Mouse (Mus musculus) macrophage (primary cell): ENCODE measurements around the gene Nudt7. TPM values are rescaled to one million over a fixed set of nuclear protein-coding genes. Genes with fewer than 3 reads are reported as not detected.

ENCODE experiments used
- H3K27ac ChIP-seq: fragments of 350-480 bp; formaldehyde crosslinking; 2 replicates; pipeline ENCODE4 v1.9.0; 2021
- H3K36me3 ChIP-seq: fragments of 350-480 bp; formaldehyde crosslinking; 2 replicates; pipeline ENCODE4 v1.9.0; 2021; ENCODE audit errors: inconsistent target
- H3K4me3 ChIP-seq: fragments of 350-480 bp; formaldehyde crosslinking; 2 replicates; pipeline ENCODE4 v1.9.0; 2021; ENCODE audit errors: inconsistent target
- H3K79me2 ChIP-seq: fragments of 350-480 bp; formaldehyde crosslinking; 2 replicates; pipeline ENCODE4 v1.9.0; 2021; ENCODE audit errors: inconsistent target
- WGBS: methylation state at CpG from one replicate; pipeline ENCODE4 v1.1.7; 2026; ENCODE audit warnings: inconsistent platforms; ENCODE audit not compliant: missing documents; 5-methylcytosine and 5-hydroxymethylcytosine counted together
- polyA plus RNA-seq: library from polyadenylated mRNA; stranded (reverse); fragments of 250-400 nt; gene quantifications from 3 replicates; pipeline ENCODE4 v1.2.4, GENCODE M21; 2018; ENCODE audit warnings: inconsistent platforms

The Nudt7 gene
- polyA plus RNA-seq, 1 experiment from 2014 or later = 8.4 TPM

DNA sequence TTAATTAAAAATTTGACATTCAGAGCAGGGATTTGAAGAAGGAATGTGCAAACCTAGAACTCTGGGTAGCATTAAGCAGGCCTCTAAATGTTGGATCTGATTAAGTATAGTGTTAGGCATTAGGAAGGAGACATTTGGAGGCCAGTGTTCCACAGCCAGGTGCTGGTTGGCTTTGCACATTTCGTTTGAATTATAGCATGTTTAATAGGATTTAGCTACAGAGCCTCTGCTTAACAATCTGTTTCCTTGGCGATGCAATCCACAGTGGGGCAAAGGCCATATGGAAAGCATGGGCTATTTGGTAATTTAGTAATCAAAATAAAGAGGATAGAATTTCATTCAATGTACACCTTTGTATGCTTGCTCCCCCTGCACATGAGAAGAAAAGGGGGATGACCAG is 32.4 kb downstream of the Nudt7 start:
- no peaks in the 10 kb centered on the region for H3K79me2 ChIP-seq
- H3K4me3 ChIP-seq = no peak overlapping the region
- 85% methylated on average over 2 of the region's 2 CpGs for WGBS
- no peaks in the 10 kb centered on the region for H3K36me3 ChIP-seq
- H3K27ac ChIP-seq = no peak overlapping the region

DNA sequence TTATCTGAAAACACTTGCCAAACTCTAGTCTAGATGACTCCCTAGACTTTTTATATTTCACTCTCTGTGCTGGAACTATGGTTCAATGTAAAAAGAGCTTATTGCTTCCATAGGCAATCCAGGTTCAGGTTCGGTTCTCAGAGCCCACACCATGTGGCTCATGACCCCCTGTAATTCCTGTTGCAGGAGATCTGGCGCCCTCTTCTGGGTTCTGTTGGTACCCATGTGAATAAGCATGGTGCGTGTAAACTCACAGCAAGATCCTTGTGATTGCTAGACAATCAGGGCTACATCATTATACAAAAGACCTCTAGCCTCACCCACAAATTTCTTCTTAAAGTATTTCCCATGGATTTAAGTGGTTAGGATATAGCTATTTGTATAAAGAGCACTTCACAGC is 43.4 kb downstream of the Nudt7 start:
- Histone ChIP-seq H3K4me3 (no peak overlapping the region), H3K36me3 (no peaks in the 10 kb centered on the region), H3K27ac (no peak overlapping the region), H3K79me2 (no peaks in the 10 kb centered on the region)
- 61% methylated on average over 2 of the region's 3 CpGs for whole genome bisulfite sequencing

GRCm38 (mm10) chr8:114193334-114193733 is 60.0 kb downstream of the Nudt7 start:
- no peak overlapping the region for H3K4me3 ChIP-seq
- no peaks in the 10 kb centered on the region for H3K79me2 ChIP-seq
- H3K27ac ChIP-seq = no peak overlapping the region
- no peaks in the 10 kb centered on the region for H3K36me3 ChIP-seq
- 50% methylated on average over 5 of the region's 5 CpGs for WGBS

- Histone ChIP-seq H3K4me3 (no peak overlapping the region), H3K36me3 (no peaks in the 10 kb centered on the region), H3K27ac (no peak overlapping the region), H3K79me2 (no peaks in the 10 kb centered on the region)
- WGBS = 80% methylated on average over 2 of the region's 2 CpGs
These were observed 65.6 kb downstream of the Nudt7 start for GRCm38 (mm10) chr8:114198990-114199389.

Other genes starting within 250 kb of the Nudt7 start
- not detected in 3 replicates for gene Vat1l, start 72.1 kb downstream of the Nudt7 start, polyA plus RNA-seq